Mouse (Mus musculus) heart, postnatal 25 days (tissue): ENCODE data around the gene Nsf. TPM values are rescaled to one million over a fixed set of nuclear protein-coding genes. Genes with fewer than 3 reads are reported as not detected.

ENCODE experiments used
- DNase-seq: peaks from one replicate; pipeline ENCODE4 v3.0.0; 2022; ENCODE audit warnings: low spot score
- intact Hi-C: fragments of 180-260 bp; cut with DNase I; formaldehyde crosslinking; loops from one replicate; pipeline ENCODE4 v1.15.1; 2025
- total RNA-seq, 2 experiments: library from RNA; stranded (reverse); gene quantifications; 2 replicates each; pipeline ENCODE4 v1.2.3; 2021

Gene Nsf
- total RNA-seq, 2 experiments from 2014 or later, result 31.3 to 31.9 TPM

DNA sequence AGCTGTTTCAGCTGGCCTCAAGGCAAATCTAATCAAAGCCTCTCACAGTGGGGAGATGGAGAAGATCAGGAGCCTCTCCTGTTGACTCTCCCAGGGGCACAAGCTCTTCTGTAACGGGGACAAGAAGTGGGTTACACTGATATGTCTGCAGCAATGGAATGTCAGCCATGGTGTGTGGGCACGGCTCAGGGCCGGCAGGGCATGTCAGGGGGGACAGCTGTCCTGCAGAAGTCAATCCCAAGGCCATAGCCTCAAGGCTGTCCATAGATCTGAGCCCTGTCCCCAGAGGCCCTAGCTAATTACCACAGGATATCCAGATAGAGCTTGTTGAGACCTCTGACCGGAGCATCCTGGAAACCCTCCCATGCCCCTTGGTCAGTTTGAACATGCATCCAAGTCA, 149.1 kb downstream of the Nsf start:
- intact Hi-C loops, result no loop called here
- DNase-seq, result no peak

DNA sequence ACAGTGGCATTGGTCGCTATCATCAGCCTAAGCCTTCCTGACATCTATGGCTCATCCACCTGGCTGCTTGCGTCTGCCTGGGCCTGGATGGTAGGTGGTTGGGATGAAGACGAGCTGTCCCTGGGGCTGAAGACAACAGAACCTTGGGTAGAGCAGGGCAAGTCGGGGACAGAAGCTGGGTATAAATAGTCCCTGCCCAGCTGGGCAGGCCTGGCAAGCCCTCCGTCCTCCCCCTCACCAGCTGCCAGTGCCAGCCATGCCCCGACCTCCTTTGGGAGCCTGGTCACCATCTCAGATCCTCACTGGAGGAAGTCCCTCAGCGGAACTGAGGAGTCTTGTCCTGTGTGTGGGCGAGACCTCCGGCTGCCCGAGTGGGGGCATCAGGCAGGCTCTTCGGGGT, 149.7 kb downstream of the Nsf start:
- DNase-seq, result no peak
- intact Hi-C loops, result no loop called here

DNA sequence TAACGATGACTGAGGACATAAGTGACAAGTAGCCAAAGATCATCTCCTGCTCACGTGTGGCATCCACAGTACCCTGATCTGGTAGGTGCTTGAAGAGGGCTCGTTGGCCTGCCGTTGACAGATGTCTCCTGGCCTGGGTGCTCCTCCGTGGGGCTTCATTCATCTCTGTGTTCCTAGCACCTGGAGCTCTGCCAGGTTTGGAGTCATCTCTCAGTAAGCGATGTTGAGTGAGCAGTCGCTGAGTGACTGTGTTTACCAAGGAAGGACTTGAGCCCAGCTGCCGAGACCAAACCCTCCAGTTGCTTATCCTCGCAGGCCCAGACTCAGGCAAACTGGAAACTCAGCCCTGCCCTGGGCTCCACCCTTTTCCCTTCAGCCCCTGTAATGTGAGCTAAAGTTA, 152.7 kb downstream of the Nsf start:
- DNase-seq, result no peak
- intact Hi-C loops, result no loop called here

DNA sequence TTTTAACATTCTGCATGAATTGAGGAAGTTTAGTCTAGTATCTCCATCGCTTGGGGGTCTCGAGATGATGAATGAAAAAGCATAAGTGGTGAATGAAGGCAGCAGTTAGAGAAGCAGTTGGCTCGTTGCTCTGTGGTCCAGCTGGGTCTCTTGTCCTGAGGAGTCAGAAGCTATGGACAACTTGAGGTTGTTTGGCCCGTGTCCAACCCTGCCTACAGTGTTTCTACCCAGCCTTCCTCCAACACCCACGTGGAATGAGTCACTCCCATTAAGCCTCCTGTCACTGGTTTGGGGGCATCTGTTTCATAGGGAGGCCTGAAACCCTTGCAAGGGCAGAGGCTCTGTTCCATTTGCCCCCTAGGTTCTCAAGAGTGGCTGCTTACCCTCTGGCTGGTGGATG, 163.9 kb downstream of the Nsf start:
- DNase-seq, result no peak
- intact Hi-C loops, result no loop called here

DNA sequence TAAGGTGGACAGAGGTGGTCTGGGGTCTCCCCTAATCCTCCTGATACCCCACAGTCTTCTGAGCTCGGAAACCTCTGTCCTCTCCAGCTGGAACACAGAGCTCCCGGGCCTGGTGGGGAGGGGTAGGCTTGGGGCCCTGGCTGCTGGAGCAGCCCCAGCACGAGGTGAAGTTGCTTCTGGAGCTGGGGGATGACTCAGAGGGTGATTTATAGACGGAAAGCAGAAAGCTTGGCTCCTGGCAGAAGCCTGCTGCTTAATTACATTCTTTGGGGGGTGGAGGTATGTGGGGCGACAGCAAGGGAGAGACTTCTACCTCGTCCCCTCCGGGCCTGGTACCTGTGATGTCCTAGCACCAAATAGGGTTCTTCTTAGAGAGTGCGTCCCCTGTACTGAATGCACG, 173.7 kb downstream of the Nsf start:
- intact Hi-C loops, result no loop called here
- DNase-seq, result no peak

DNA sequence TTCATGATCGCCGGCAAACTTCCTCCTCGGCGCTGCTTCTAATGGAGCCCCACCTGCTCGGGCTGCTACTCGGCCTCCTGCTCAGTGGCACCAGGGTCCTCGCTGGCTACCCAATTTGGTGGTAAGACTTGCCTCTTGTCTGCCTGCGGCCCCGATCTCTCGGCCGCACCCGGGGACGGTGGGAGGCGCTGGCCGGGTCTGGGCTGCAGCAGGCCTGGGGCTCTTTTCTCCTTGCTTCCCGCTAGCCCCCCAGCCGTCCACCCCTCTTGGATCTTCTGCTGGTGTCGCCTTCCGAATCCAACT, 179.7 kb downstream of the Nsf start:
- DNase-seq, result no peak
- intact Hi-C loops, result no loop called here

DNA sequence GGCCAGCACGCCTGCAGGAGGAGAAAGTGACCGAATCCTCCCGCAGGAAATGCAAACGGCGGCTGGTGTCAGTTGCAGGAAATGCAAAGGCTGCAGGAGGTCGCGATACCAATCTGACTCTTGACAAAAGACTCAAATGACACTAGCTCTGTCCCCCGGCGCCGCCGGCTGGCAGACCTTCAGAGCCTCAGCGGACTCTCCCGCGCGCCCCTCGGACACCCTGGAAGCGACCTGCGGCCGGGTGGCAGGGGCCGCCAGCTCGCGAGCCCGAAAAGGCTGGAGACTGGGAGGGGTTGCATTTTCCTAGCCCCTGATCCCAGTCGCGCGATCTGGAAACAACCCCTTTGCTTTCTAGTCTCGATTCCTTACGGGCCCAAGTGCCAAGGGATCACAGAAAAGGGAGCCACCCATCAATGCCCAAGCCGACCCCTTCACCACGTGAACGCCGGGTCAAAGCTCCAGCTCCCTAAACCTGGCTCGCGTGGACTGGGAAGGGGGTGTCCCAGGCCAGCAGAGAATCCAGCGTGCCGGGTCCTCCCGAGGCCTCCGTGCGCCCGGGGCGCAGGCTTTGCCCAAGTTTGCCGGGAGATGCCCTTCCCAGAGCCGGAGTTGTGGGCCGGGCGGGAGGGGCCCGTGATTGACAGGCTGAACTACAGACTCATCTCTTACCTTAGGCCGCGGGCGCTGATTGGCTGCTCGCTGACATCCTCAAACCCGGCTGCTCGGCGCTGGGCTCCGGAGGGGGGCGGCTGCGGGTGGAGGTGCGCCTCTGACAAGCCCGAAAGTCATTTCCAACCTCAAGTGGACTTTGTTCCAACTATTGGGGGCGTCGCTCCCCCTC, 180.2 kb downstream of the Nsf start, which contains the start of gene Wnt3:
Wnt3 (plus strand) TSS at position 764 of the 841 bp plus-strand sequence.
- DNase-seq, result no peak
- intact Hi-C loops, result no loop called here

DNA sequence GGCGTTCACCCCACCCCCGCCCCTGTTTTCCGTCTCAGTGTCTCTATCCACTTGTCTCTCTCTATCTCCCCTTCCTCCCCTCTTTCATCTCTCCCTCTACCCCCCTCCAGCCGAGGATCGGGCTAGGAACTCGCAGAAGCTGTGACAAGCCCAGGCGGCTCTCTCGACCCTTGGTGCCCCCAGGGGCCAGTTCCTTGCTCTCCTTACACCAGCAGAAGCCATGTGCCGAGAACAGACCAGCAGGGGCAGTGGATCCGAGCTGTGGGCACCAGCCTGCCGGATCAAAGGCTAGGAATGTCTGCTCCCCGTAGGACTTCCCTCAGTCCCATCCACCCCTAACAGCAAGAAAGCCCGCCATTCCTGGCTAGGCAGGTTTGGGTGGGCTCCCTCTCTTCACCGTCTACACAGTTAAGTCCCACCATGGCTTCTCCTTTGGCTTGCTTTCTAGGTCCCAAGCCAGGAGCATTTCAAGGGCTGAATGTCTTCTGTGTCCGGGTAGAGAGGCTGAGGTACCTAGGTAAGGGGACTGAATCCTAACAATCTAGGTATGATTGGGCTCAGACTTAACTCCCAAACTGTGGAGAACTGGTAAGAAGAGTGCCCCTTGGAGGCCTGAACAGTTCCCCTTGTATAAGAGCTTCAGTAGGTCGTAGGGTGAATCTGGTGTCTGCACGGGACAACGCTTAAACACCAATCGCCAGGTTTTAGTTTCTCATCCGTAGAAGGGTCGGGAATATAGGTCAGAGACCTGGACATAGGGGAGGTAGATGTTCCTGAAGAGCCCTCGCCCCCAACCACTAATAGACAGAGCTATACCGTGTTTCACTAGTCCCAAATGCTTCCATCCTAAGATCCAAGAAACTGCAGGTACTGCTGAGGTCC, 181.1 kb downstream of the Nsf start:
- intact Hi-C loops, result no loop called here
- DNase-seq, result no peak

Other genes starting within 250 kb of the Nsf start
- under 1 TPM; 0.78 to 0.99 TPM for gene Wnt9b, start 204.2 kb downstream of the Nsf start, total RNA-seq
- gene Wnt3, start 179.9 kb downstream of the Nsf start, total RNA-seq, result not detected
- gene Arf2, start 12.7 kb upstream of the Nsf start, total RNA-seq, result 10 to 100 TPM; 32.4 to 33.3 TPM
- not detected for gene Crhr1, start 178.8 kb upstream of the Nsf start, total RNA-seq
- not detected for gene Sppl2c, start 232.3 kb upstream of the Nsf start, total RNA-seq